Mouse (Mus musculus): ENCODE results near the gene Timm8b.

Timm8b gene

GRCm38 (mm10) chr9:50603189-50603997 lies at the start of gene Timm8b, which contains the start of gene Sdhd:
Gene Timm8b (plus strand): TSS chr9:50603910.
Gene Sdhd (minus strand): TSS chr9:50603812.
- DNase-seq (ENCODE audit: low spot score) = peak; percentile 93

- DNase-seq (ENCODE audit: low spot score) = peak; percentile 72
Observed at GRCm38 (mm10) chr9:50554241-50555093, 49.2 kb upstream of the Timm8b start, which contains the start of gene Il18. Gene Il18 (plus strand): TSS chr9:50554827.

GRCm38 (mm10) chr9:50555094-50555446 lies 48.6 kb upstream of the Timm8b start, which contains the start of gene Bco2:
Gene Bco2 (minus strand): TSS chr9:50555181.
- no peak for DNase-seq (ENCODE audit: low spot score)

GRCm38 (mm10) chr9:50561145-50561917 lies 42.4 kb upstream of the Timm8b start, which contains the start of gene Tex12:
Gene Tex12 (minus strand): TSS chr9:50561325.
- no peak for DNase-seq (ENCODE audit: low spot score)

GRCm38 (mm10) chr9:50561918-50562360 lies 41.8 kb upstream of the Timm8b start:
- no peak for DNase-seq (ENCODE audit: low spot score)

- DNase-seq (ENCODE audit: low spot score) = no peak
Observed at GRCm38 (mm10) chr9:50565173-50565572, 38.5 kb upstream of the Timm8b start.

- no peak for DNase-seq (ENCODE audit: low spot score)
Observed at GRCm38 (mm10) chr9:50565940-50566339, 37.8 kb upstream of the Timm8b start.

GRCm38 (mm10) chr9:50567372-50567771 lies 36.3 kb upstream of the Timm8b start:
- DNase-seq (ENCODE audit: low spot score) = no peak

GRCm38 (mm10) chr9:50567881-50568280 lies 35.8 kb upstream of the Timm8b start:
- no peak for DNase-seq (ENCODE audit: low spot score)

- DNase-seq (ENCODE audit: low spot score) = no peak
Observed at GRCm38 (mm10) chr9:50569599-50570525, 33.8 kb upstream of the Timm8b start.

GRCm38 (mm10) chr9:50580370-50580769 lies 23.3 kb upstream of the Timm8b start:
- DNase-seq (ENCODE audit: low spot score) = no peak

GRCm38 (mm10) chr9:50585145-50585818 lies 18.4 kb upstream of the Timm8b start:
- no peak for DNase-seq (ENCODE audit: low spot score)

- DNase-seq (ENCODE audit: low spot score) = no peak
Observed at GRCm38 (mm10) chr9:50586955-50587354, 16.8 kb upstream of the Timm8b start.

- DNase-seq (ENCODE audit: low spot score) = no peak
Observed at GRCm38 (mm10) chr9:50590856-50591518, 12.7 kb upstream of the Timm8b start.

GRCm38 (mm10) chr9:50592955-50593354 lies 10.8 kb upstream of the Timm8b start:
- no peak for DNase-seq (ENCODE audit: low spot score)

GRCm38 (mm10) chr9:50593544-50593943 lies 10.2 kb upstream of the Timm8b start:
- DNase-seq (ENCODE audit: low spot score) = no peak

GRCm38 (mm10) chr9:50594794-50595417 lies 8.8 kb upstream of the Timm8b start:
- DNase-seq (ENCODE audit: low spot score) = no peak

GRCm38 (mm10) chr9:50596973-50597372 lies 6.7 kb upstream of the Timm8b start:
- DNase-seq (ENCODE audit: low spot score) = no peak

GRCm38 (mm10) chr9:50601536-50601935 lies 2.2 kb upstream of the Timm8b start:
- no peak for DNase-seq (ENCODE audit: low spot score)

Measured in left cerebral cortex, adult 11 months (tissue).